Mouse (Mus musculus) ES-Bruce4 (cell line): ENCODE measurements around the gene Fbxo36.

Experiments used
- CTCF ChIP-seq: IDR thresholded peaks from one replicate; pipeline ENCODE4 v1.8.1; 2011; ENCODE audit warnings: low read depth, low read length
- EP300 ChIP-seq: IDR thresholded peaks from 2 replicates; pipeline ENCODE4 v1.6.1; 2011; ENCODE audit warnings: low read depth, low read length; ENCODE audit not compliant: insufficient read depth

- TF ChIP-seq CTCF (no peak), EP300 (no peak)
Measured at GRCm38 (mm10) chr1:84855756-84856155, 16.1 kb downstream of the Fbxo36 start.
